Mouse (Mus musculus): Measurements from ENCODE around the gene Hils1.
"Not testable (repeated sequence)": the region's sequence is repeated elsewhere in the genome, so short reads cannot be mapped to it uniquely, and the experiment has no call there.

The Hils1 gene

GRCm38 (mm10) chr11:94952169-94952568 lies 15.2 kb upstream of the Hils1 start:
- DNase-seq (ENCODE audit: low read depth, low spot score): no peak

DNA sequence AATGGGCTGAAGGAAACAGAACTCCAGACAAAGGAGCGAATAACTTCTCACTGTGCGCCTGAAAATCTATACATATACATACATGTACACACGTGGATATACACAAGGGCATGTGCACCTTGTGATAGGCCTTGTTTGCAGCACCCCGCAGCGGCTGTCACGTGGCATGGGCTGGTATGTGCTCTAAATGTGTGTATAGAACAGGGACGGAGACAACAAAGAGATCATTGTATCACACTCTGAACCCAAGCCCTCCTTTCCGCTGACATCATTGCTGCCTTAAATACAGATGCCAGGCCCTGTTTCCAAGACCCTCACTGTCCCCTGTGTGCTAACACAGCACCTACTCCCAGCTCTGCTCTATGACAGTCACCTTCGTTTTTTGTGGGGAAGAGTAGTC lies 12.3 kb upstream of the Hils1 start:
- DNase-seq (ENCODE audit: low read depth, low spot score): no peak

DNA sequence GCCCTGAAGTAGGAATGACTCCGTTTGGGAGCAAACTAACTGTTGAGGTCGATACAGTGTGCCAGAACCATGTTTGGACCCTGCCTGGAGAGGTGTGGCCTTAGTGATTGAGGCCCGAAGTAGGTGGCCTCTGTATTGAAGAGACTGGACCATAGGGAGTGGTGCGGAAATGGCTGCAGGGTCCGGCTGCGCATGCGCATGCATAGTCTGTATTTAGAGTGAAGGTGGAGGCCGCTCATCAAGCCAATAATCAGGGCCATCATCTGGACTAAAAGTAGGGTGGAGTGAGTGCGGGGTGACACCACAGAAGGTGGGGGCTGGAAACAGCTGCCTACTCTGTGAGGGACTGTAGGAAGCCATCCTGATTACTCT lies 9.7 kb upstream of the Hils1 start:
- DNase-seq (ENCODE audit: low read depth, low spot score): no peak

- DNase-seq (ENCODE audit: low read depth, low spot score): no peak
Measured at GRCm38 (mm10) chr11:94958065-94958858, 9.1 kb upstream of the Hils1 start.

GRCm38 (mm10) chr11:94962534-94963101 lies 4.8 kb upstream of the Hils1 start:
- DNase-seq (ENCODE audit: low read depth, low spot score): no peak

DNA sequence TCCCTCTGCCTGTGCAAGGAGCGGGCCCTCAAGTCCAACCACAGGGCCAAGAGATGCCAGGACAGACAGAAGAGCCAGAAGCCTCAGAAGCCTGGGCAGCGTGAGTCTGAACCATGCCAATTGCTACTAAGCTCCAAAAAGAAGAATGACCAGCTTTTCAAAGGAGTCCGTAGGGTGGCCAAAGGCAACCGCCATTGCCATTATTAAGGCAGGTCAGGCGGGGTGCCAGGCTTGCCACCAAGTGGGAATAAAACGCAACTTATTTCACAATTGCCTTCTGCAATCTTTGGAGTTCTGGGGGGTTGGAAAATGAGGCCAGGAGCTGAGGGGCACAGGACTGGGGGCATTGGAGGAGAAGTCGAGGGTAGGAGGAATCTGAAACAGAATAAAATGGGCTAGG lies 794 bp downstream of the Hils1 start:
- DNase-seq (ENCODE audit: low read depth, low spot score): no peak

GRCm38 (mm10) chr11:94969709-94970108 lies 2.3 kb downstream of the Hils1 start:
- DNase-seq (ENCODE audit: low read depth, low spot score): not testable (repeated sequence)

DNA sequence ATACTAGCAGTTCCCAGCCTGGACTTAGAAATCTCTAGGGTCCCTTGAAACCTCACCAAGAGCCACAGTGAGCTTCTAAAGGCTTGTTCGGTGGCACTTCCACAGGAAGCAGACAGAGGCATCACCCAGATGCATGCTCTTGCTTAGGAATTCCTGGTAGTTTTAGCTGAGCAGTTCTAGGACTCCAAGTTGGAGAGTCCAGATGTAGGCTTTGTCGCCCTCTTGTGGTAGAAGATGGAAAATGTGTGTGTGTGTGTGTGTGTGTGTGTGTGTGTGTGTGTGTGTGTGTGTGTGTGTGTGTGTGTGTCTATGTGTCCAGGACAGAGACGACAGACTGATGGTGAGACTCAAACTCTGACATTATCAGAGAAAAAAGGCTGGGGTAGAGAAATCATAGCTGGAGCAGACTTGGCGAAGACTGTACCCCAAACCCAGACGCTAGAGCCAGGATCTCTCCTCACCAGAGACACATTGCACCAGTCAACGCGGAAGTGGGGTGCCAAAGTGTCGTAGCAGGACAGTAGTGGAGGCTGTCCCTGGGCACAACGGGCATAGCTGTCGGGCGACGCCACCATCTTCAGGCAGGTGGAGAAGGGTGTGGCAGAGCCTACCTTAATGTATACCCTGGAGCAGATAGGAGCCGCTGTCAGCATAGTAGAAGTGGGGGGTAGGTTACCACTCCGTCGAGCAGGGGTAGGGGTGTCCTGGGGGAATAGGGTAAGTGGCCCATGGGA lies 3.0 kb downstream of the Hils1 start:
- DNase-seq (ENCODE audit: low read depth, low spot score): no peak

- no peak for DNase-seq (ENCODE audit: low read depth, low spot score)
Measured at GRCm38 (mm10) chr11:94971895-94972615, 4.7 kb downstream of the Hils1 start.

GRCm38 (mm10) chr11:94972887-94973286 lies 5.5 kb downstream of the Hils1 start:
- DNase-seq (ENCODE audit: low read depth, low spot score): no peak

DNA sequence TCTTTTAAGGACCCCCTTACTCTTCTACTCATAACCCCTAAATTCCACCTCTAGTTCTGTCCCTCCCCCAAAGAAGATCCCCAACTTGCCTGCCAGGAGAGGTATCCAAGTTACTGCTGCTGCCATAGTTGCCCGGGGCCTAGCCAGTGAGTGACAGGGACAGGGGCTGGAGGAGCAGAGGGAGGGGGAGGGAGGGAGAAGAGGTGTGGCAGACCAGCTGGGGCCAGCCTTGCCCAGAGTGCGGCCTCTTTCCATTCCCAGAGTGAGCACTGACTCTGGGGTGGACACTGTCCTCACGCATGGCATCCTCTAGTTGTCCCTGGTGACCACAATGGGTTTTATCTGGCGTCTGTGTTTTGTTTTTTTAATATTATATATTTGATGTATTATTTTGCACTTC lies 5.9 kb downstream of the Hils1 start:
- no peak for DNase-seq (ENCODE audit: low read depth, low spot score)

DNA sequence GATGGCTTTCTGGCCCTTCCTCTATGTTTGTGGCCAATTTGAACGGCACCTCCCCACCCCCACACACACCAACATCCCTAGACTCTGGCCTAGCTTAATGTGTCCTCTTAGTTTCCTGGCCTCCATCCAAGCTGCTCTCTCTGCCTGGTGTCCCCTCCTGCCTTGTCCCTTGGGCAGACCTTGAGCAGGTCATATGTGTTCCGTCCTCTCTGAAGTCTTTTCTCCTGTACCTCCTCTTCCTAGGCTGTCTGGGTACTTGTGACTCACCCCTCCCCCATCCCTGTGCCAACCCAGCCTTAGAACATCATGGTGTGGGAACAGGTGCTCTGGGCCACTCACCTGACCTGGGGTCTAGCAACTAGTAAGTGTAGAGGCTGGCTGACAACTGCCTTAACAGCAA lies 7.6 kb downstream of the Hils1 start:
- DNase-seq (ENCODE audit: low read depth, low spot score): no peak

- no peak for DNase-seq (ENCODE audit: low read depth, low spot score)
Measured at GRCm38 (mm10) chr11:94976199-94976598, 8.8 kb downstream of the Hils1 start, which contains the start of gene Sgca. Sgca (minus strand) TSS chr11:94976327.

DNA sequence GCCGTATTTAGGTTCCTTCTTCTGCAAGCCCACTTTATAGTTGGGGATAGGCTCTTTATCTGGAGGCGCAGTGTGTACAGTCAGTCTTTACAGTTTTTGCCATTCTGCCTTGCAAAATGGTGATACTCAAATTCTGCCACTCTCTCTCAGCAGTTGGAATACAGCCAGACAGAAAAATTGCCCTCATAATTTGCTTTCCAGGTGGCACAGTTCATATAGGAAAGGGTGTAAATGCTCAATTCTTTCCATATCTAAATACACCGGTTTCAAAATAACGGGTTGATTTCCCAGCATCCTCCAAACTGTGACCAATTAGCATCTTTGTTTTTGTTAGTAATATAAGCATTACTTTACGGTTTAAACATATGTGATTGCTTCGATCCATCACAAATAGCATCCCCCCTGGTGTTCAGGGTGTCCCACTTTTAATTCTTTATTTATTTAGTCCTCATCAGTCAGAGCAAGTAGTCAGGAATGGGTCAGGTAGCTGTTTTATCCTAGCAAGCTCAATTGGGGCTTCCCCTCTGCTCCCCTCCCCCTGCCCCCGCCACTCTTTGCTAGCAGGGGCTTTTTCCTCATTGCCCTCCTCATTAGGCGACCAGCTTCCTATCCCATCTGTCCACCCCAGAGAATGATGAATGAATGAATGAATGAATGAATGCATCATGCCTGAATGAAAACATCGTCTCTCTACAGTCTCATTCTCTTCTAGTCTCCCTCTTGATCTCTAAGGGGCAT lies 11.0 kb downstream of the Hils1 start:
- no peak for DNase-seq (ENCODE audit: low read depth, low spot score)

- peak; percentile 91 for DNase-seq (ENCODE audit: low read depth, low spot score)
Measured at GRCm38 (mm10) chr11:94978947-94979346, 11.6 kb downstream of the Hils1 start.

DNA sequence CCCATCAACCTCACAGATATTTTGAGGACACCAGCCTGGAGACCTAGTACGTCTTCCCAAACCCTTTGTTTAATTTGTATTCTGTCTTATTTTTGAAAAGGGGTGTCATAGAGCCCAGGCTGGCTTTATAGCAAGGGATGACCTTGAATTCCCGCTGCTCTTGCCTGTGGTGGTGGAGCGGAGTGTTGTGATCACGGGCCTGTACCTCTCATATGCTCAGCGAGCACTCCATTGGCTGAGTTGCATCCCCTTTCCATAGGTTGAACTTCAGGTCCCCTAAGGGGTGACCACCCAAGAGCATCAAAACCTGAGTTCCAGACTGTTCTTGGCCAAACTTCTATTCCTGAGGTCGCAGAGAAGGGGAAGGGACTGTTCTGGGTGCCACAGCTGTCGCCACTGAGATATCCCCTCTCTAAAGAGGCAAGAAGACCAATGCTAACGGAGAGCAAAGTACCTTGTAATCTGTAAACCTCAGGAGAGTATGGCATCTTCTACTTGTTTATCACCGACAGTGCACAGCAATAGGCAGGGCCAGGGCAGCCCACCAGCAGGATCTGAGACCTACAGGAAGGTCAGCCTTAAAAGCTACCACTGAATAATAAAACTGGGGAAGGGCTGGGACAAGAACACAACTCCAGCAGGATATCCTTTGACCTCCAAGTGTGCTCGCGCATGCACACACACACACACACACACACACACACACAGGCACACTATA lies 12.2 kb downstream of the Hils1 start:
- DNase-seq (ENCODE audit: low read depth, low spot score): no peak

- DNase-seq (ENCODE audit: low read depth, low spot score): no peak
Measured at GRCm38 (mm10) chr11:94985140-94985539, 17.7 kb downstream of the Hils1 start.

DNA sequence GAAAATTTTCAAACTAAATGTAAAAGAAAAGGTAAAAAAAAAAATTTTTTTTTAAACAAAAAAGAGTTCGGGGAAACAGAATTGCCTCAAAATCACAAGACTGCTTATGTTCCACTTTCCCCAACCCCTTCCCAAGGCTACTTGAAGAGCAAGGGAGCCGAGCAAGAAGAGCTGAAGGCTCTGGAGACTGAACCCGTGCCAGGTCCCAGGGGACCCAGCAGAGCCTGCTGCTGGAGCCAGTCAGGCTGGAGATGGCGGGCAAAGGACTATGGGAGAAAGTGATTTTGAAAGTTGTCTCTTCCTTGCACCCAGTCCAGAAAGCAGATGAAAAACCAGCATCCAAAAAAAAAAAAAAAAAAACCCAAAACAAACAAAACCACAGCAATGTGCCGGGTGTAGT lies 18.4 kb downstream of the Hils1 start:
- no peak for DNase-seq (ENCODE audit: low read depth, low spot score)

DNA sequence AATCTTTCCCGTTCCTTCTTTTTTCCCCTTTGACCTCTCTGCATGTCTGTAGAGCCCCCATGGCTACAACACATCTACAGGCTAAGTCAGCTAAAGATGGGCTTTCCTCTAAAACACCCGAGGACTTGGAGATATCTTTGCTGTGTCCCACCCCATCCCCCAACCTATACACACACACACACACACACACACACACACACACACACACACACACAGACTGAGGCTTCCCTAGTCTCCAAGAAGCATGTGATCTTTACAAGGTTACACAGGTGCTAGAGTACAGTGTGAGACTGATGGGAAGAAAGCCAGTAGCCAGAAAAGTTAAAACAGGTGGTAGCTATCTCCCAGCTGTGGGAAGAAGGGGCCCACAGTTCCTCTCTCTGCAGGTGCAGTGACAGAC lies 19.0 kb downstream of the Hils1 start:
- no peak for DNase-seq (ENCODE audit: low read depth, low spot score)

GRCm38 (mm10) chr11:94987341-94987740 lies 19.9 kb downstream of the Hils1 start:
- DNase-seq (ENCODE audit: low read depth, low spot score): no peak

DNA sequence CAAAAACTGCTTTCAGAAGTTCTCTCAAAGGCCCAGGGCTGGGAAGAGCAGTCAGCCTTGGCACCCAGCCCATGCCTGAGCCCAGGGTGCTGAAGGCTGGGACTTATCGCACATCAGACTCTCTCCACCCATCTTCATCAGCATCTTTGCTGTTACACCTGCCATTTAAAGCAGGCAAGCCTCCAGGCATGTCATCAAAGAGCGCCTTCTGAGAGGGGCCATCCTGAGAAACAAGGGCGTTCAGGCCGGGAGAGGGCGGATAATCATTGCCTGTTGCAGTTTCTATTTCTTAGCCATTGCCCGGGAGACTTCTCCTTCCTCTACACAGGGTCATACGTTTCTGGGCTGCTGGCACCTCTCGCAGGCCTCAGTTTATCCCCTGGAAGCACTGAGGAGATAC lies 20.5 kb downstream of the Hils1 start:
- DNase-seq (ENCODE audit: low read depth, low spot score): no peak
